Mouse (Mus musculus) liver, adult 2 months (tissue): ENCODE measurements around the gene Adamts14. TPM values are rescaled to one million over a fixed set of nuclear protein-coding genes. Genes with fewer than 3 reads are reported as not detected.

Experiments
- DNase-seq: peaks from one replicate; pipeline ENCODE4 v3.0.0-alpha.2; 2011; ENCODE audit warnings: low read depth, low spot score; ENCODE audit errors: extremely low read depth
- H3K27ac ChIP-seq: fragments of 200-500 bp; replicated peaks from 2 replicates; pipeline ENCODE4 v1.5.1; 2012; ENCODE audit warnings: low read depth, mild to moderate bottlenecking, control low read depth, inconsistent platforms, low read length; ENCODE audit not compliant: insufficient read depth
- H3K27me3 ChIP-seq: fragments of 200-500 bp; 2 replicates; pipeline ENCODE4 v1.6.1; 2012; ENCODE audit warnings: mild to moderate bottlenecking, moderate library complexity, low read length, inconsistent platforms; ENCODE audit not compliant: control insufficient read depth, insufficient read depth
- H3K36me3 ChIP-seq: fragments of 200-500 bp; 2 replicates; pipeline ENCODE4 v1.6.1; 2012; ENCODE audit warnings: low read length, inconsistent platforms; ENCODE audit not compliant: control insufficient read depth, insufficient read depth
- H3K4me1 ChIP-seq: fragments of 200-500 bp; 2 replicates; pipeline ENCODE4 v1.6.1; 2011; ENCODE audit warnings: low read length; ENCODE audit not compliant: control insufficient read depth, insufficient read depth
- H3K4me3 ChIP-seq: fragments of 200-500 bp; 2 replicates; pipeline ENCODE4 v1.5.1; 2011; ENCODE audit warnings: low read depth, mild to moderate bottlenecking, control low read depth, low read length, moderate library complexity; ENCODE audit not compliant: insufficient read depth
- H3K79me2 ChIP-seq: fragments of 200-500 bp; 2 replicates; pipeline ENCODE4 v1.6.1; 2012; ENCODE audit warnings: inconsistent platforms, mild to moderate bottlenecking, low read length, moderate library complexity; ENCODE audit not compliant: control insufficient read depth, insufficient read depth
- H3K9ac ChIP-seq: fragments of 200-500 bp; 2 replicates; pipeline ENCODE4 v1.6.1; 2012; ENCODE audit warnings: low read depth, mild to moderate bottlenecking, control low read depth, inconsistent platforms, low read length
- CTCF ChIP-seq: fragments of 200-500 bp; IDR thresholded peaks from 2 replicates; pipeline ENCODE4 v1.5.1; 2011; ENCODE audit warnings: low read depth, low read length, control low read depth
- POLR2A ChIP-seq: fragments of 200-500 bp; IDR thresholded peaks from 2 replicates; pipeline ENCODE4 v1.6.1; 2011; ENCODE audit warnings: low read length, control low read depth; ENCODE audit not compliant: insufficient read depth; ENCODE audit errors: extremely low read depth
- WGBS: fragments of 180-500 bp; shearing (Covaris S2); methylation state at CpG from one replicate; pipeline ENCODE4 v1.1.7; 2018; 5-methylcytosine and 5-hydroxymethylcytosine counted together
- polyA plus RNA-seq: library from polyadenylated mRNA; depleted of rRNA; stranded (reverse); fragments of >200 nt; gene quantifications from 2 replicates; pipeline ENCODE4 v1.2.3, GENCODE M21; 2012; rRNA removed
- total RNA-seq: library from RNA; depleted of rRNA; stranded (reverse); fragments of >200 nt; gene quantifications from 2 replicates; pipeline ENCODE4 v1.2.3, GENCODE M21; 2014; rRNA removed

Gene Adamts14
- 0.55 and 0.60 TPM in 2 replicates for total RNA-seq
- polyA plus RNA-seq, result 0.61 and 0.73 TPM in 2 replicates

DNA sequence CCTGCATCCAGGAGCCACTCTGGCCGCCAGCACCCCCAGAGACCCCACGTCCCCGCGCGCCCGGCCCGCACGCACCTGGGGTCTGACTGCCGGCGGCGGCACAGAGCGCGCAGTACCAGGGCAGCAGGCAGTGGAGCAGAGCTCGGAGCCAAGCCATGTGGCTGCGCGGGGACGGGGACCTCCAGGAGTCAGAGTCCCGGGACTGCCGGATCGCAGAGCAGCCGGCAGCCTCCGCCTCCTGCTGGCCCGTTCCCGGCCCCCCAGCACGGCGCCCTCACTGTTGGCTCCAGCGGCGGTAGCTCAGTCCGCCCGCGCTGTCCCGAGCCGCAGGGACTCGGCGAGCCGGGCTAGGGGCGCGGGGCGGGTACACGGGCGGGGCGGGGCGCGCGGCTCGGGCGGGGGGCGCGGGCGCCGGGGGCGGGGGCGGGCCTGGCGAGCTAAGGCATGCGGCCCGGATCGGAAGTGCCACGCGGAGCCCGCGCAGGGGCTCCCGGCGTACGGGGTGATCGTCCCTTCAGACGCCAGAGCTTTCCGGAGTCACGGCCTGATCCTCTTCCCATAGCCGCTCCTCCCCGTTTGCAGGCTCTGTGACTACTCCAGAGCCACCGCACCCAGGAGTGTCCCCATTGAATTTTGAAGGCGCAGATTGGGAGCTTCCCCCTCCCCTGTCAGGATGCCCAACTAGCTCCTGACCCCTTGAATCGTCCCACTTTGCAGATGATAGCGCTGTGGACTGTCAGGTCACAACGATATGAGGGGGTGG lies at the start of gene Adamts14:
TSS of gene Adamts14 (minus strand) at position 358 of the 763 bp plus-strand sequence.
- Histone ChIP-seq H3K4me1 (peaks cover 6% of the 10 kb centered on the region; the same call in 1 of the 2 replicates), H3K27me3 (peaks cover 2% of the 10 kb centered on the region; the same call in 1 of the 2 replicates), H3K79me2 (no peaks in the 10 kb centered on the region), H3K27ac (peak within 1 kb of the TSS; percentile 27; the same call in 1 of the 2 replicates), H3K4me3 (peak within 1 kb of the TSS; percentile 53), H3K36me3 (no peaks in the 10 kb centered on the region), H3K9ac (peak within 1 kb of the TSS; percentile 69)
- 2% methylated on average over 59 of the region's 75 CpGs for WGBS
- no peak for DNase-seq
- TF ChIP-seq POLR2A (no peak), CTCF (0 out of 2 replicates have a peak, but pooled peaks have one; percentile 5)

DNA sequence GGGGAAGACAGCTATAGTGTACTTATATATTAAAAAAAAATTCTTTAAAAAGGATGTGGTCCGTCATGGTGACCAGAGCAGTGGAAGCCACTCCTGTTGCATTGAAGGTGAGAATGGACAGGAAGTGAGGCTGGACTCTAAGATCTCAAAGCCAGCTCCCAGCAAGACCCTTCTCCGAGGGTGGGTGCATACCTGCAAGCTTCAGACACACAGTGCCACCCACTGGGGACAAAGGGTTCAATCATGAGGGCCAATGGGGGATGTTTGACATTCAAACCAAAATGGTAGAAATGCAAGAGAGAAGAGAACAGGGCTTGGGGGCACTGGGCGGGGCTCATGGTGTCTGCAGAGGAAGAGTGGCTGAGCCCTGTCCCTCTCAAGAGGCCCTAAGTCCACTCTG lies 45.3 kb upstream of the Adamts14 start:
- Histone ChIP-seq H3K4me1 (peaks cover 7% of the 10 kb centered on the region; the same call in 1 of the 2 replicates), H3K4me3 (no peak overlapping the region), H3K36me3 (peaks cover 3% of the 10 kb centered on the region; the same call in 1 of the 2 replicates), H3K27ac (no peak overlapping the region), H3K9ac (no peak overlapping the region), H3K79me2 (no peaks in the 10 kb centered on the region), H3K27me3 (no peaks in the 10 kb centered on the region)
- TF ChIP-seq CTCF (no peak), POLR2A (no peak)
- 94% methylated on average over 3 of the region's 3 CpGs for WGBS
- DNase-seq, result no peak

DNA sequence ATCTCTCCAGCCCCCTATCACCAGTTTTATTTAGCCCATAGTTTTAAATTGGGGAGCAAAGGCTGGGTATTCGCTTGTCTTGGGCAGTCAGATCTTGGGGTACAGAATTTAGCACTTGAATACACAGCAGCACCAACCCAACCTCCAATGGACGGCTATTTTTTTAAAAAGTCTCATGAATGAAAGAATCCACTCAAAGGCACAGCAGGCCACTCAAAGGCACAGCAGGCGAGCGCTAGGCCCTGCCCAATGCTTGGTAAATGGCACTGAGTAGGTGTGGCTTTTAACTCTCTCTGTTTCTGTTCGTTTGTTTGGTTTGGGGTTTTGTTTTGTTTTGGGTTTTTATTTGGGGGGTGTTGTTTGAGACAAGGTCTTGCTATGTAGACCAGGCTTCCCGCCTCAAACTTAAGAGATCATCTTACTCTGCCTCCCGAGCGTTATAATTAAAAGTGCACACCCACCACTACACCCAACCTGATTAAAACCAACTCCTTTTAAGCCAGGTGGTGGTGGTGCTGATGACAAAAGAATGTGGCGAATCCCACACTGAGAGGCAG lies 42.2 kb upstream of the Adamts14 start:
- peaks cover 3% of the 10 kb centered on the region; the same call in 1 of the 2 replicates for H3K36me3 ChIP-seq
- 96% methylated on average over 9 of the region's 9 CpGs for WGBS
- H3K27ac ChIP-seq, result no peak overlapping the region
- H3K27me3 ChIP-seq, result no peaks in the 10 kb centered on the region
- no peaks in the 10 kb centered on the region for H3K79me2 ChIP-seq
- H3K9ac ChIP-seq, result no peak overlapping the region
- DNase-seq, result no peak
- no peak for TF ChIP-seq POLR2A
- TF ChIP-seq CTCF, result no peak
- peaks cover 20% of the 10 kb centered on the region; the same call in 1 of the 2 replicates for H3K4me1 ChIP-seq
- H3K4me3 ChIP-seq, result no peak overlapping the region

DNA sequence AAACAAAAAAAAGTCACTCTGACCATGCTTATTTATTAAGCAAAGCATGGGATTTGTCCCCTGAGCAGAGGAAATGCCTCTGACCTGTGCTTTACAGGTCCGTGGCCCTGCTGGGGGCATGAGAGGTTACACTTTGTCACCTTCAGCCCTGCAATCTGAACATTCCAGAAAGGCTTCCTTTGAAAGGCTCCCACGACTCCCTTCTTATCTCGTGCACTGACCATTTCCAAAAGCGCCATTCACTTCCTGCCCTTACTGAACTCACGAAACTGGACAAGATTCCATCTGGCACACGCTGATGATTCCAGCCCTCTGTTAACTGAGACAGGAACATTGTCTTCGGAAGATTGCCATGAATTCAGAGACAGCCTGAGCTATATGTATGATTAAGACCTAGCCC lies 40.5 kb upstream of the Adamts14 start:
- 5% methylated on average over 7 of the region's 7 CpGs for WGBS
- H3K27me3 ChIP-seq, result no peaks in the 10 kb centered on the region
- H3K27ac ChIP-seq, result peak overlapping the region; percentile 88
- H3K36me3 ChIP-seq, result no peaks in the 10 kb centered on the region
- peaks cover 23% of the 10 kb centered on the region; the same call in 1 of the 2 replicates for H3K4me1 ChIP-seq
- H3K9ac ChIP-seq, result no peak overlapping the region
- H3K79me2 ChIP-seq, result no peaks in the 10 kb centered on the region
- H3K4me3 ChIP-seq, result no peak overlapping the region
- TF ChIP-seq CTCF, result no peak
- no peak for TF ChIP-seq POLR2A
- peak; percentile 89 for DNase-seq

DNA sequence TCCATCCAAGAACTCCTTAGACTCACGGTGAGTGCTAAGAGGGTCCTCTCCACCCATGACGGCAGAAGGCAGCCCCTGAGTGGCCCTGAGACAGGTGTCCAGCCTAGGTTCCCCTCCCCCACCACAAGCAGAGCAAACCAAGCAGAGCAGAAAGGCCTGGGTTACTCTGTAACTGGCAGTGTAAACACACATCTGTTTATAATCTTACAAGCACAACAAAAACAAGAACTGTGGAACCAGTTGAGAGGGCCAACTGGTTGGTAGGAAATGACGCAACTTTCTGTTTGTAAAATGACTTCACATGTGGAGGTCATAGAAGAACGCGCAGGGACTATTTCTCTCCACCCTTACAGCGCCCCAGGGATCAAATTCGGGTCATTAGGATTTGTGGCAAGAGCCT lies 39.5 kb upstream of the Adamts14 start:
- 15% methylated on average over 7 of the region's 7 CpGs for WGBS

More for the DNA sequence above, 39.5 kb upstream of the Adamts14 start:
- TF ChIP-seq POLR2A, result 0 out of 2 replicates have a peak, but pooled peaks have one; percentile 19
- no peak for TF ChIP-seq CTCF
- no peaks in the 10 kb centered on the region for H3K27me3 ChIP-seq
- peak; percentile 99 for DNase-seq
- H3K27ac ChIP-seq, result peak overlapping the region; percentile 89
- peaks cover 23% of the 10 kb centered on the region; the same call in 1 of the 2 replicates for H3K4me1 ChIP-seq
- no peaks in the 10 kb centered on the region for H3K36me3 ChIP-seq
- peak overlapping the region; percentile 70 for H3K9ac ChIP-seq
- no peaks in the 10 kb centered on the region for H3K79me2 ChIP-seq
- peak overlapping the region; percentile 21 for H3K4me3 ChIP-seq
